8 mouse cellular contexts compared by ENCODE assay signal in genomic region chr16:55838510-55839474, GRCm38 (mm10). TPM values are rescaled to one million over a fixed set of nuclear protein-coding genes. Genes with fewer than 3 reads are reported as not detected.
A peak's percentile ranks its signal among the peaks of the same experiment; 100 is the strongest.
DNase-seq lines count a peak whose midpoint lies in the region; ATAC-seq and TF ChIP-seq lines count a peak whose summit lies in the region.

Gene Nfkbiz, minus strand, starts transcription at chr16:55838899.

- peak; percentile 49 for TF ChIP-seq EP300 in CH12.LX (IDR thresholded peaks at IDR 0.05; ENCODE audit: low read length)
- no peak for TF ChIP-seq EP300 in liver, postnatal 0 days (IDR thresholded peaks at IDR 0.05; ENCODE audit: low read depth)

- peak; percentile 78 for TF ChIP-seq POLR2A in CH12.LX (IDR thresholded peaks at IDR 0.05; ENCODE audit: low read depth, low read length)
- TF ChIP-seq POLR2A in testis, adult 2 months (IDR thresholded peaks at IDR 0.05; ENCODE audit: control insufficient read depth, low read depth, low read length), result no peak

- no peak for TF ChIP-seq CTCF in CH12.LX (conservative IDR thresholded peaks at IDR 0.05 in 1 of 2, IDR thresholded peaks at IDR 0.05 in 1 of 2; ENCODE audit: low read depth in 2 of 2, low read length in 2 of 2)
- no peak for TF ChIP-seq CTCF in liver, postnatal 0 days (IDR thresholded peaks at IDR 0.05; ENCODE audit: low read depth)
- no peak for TF ChIP-seq CTCF in testis, adult 2 months (IDR thresholded peaks at IDR 0.05; ENCODE audit: control insufficient read depth, insufficient read depth, insufficient replicate concordance, low read depth, low read length)

- peak within 1 kb of the TSS; percentile 79 for H3K27ac ChIP-seq in CH12.LX (ENCODE audit: insufficient read depth, low read depth)
- H3K27ac ChIP-seq in forebrain, embryonic 10.5 days, result peak within 1 kb of the TSS; percentile 97
- peak within 1 kb of the TSS; percentile 93 for H3K27ac ChIP-seq in heart, embryonic 15.5 days
- peak within 1 kb of the TSS; percentile 90 for H3K27ac ChIP-seq in liver, postnatal 0 days (ENCODE audit: low read depth)
- H3K27ac ChIP-seq in neural tube, embryonic 13.5 days (replicated peaks), result peak within 1 kb of the TSS; percentile 70
- peak within 1 kb of the TSS; percentile 89 for H3K27ac ChIP-seq in testis, adult 2 months (ENCODE audit: control insufficient read depth, insufficient read depth, low read depth, low read length)

- no peaks in the 10 kb centered on the region for H3K27me3 ChIP-seq in CH12.LX (replicated peaks)
- H3K27me3 ChIP-seq in forebrain, embryonic 10.5 days (ENCODE audit: poor library complexity, severe bottlenecking), result no peaks in the 10 kb centered on the region
- no peaks in the 10 kb centered on the region for H3K27me3 ChIP-seq in heart, embryonic 15.5 days
- no peaks in the 10 kb centered on the region for H3K27me3 ChIP-seq in liver, postnatal 0 days (ENCODE audit: insufficient read depth, low read length)
- no peaks in the 10 kb centered on the region for H3K27me3 ChIP-seq in neural tube, embryonic 13.5 days
- no peaks in the 10 kb centered on the region for H3K27me3 ChIP-seq in testis, adult 2 months (ENCODE audit: control insufficient read depth, insufficient read depth, low read length)

- H3K4me3 ChIP-seq in CH12.LX (replicated peaks in 1 of 3; ENCODE audit: low read depth in 2 of 3, low read length in 2 of 3, poor library complexity in 1 of 3), result peak within 1 kb of the TSS; percentile 61 to 72 (median 67)
- peak within 1 kb of the TSS; percentile 66 for H3K4me3 ChIP-seq in forebrain, embryonic 10.5 days
- peak within 1 kb of the TSS; percentile 71 for H3K4me3 ChIP-seq in heart, embryonic 15.5 days
- peak within 1 kb of the TSS; percentile 65 for H3K4me3 ChIP-seq in liver, postnatal 0 days (ENCODE audit: low read depth, low read length)
- peak within 1 kb of the TSS; percentile 67 for H3K4me3 ChIP-seq in neural tube, embryonic 13.5 days
- H3K4me3 ChIP-seq in testis, adult 2 months (ENCODE audit: control insufficient read depth, low read depth, low read length), result peak within 1 kb of the TSS; percentile 95

- H3K9me3 ChIP-seq in CH12.LX (replicated peaks; ENCODE audit: low read length), result no peaks in the 10 kb centered on the region
- no peaks in the 10 kb centered on the region for H3K9me3 ChIP-seq in forebrain, embryonic 10.5 days
- H3K9me3 ChIP-seq in heart, embryonic 15.5 days (replicated peaks), result no peaks in the 10 kb centered on the region
- H3K9me3 ChIP-seq in liver, postnatal 0 days (ENCODE audit: low read length), result no peaks in the 10 kb centered on the region
- no peaks in the 10 kb centered on the region for H3K9me3 ChIP-seq in neural tube, embryonic 13.5 days

- H3K4me1 ChIP-seq in CH12.LX (ENCODE audit: control insufficient read depth in 1 of 2, insufficient read depth in 2 of 2), result peaks cover 17 to 43% of the 10 kb centered on the region in 2 experiments
- peaks cover 22% of the 10 kb centered on the region for H3K4me1 ChIP-seq in forebrain, embryonic 10.5 days
- H3K4me1 ChIP-seq in heart, embryonic 15.5 days (replicated peaks), result peaks cover 4% of the 10 kb centered on the region
- H3K4me1 ChIP-seq in liver, postnatal 0 days (ENCODE audit: insufficient read depth), result no peaks in the 10 kb centered on the region
- H3K4me1 ChIP-seq in neural tube, embryonic 13.5 days (replicated peaks), result peaks cover 20% of the 10 kb centered on the region
- H3K4me1 ChIP-seq in testis, adult 2 months (ENCODE audit: control insufficient read depth, insufficient read depth, low read length), result peaks cover 8% of the 10 kb centered on the region

- peak; percentile 90 for ATAC-seq in heart, embryonic 15.5 days (replicated peaks; ENCODE audit: insufficient number of reproducible peaks, insufficient read depth, low FRiP score, low read depth)
- peak; percentile 95 for ATAC-seq in liver, postnatal 0 days
- peak; percentile 95 for ATAC-seq in neural tube, embryonic 13.5 days (ENCODE audit: low read depth)

- peak within 1 kb of the TSS; percentile 98 for H3K4me2 ChIP-seq in CH12.LX (ENCODE audit: insufficient read depth, low read depth, poor library complexity, severe bottlenecking)
- H3K4me2 ChIP-seq in heart, embryonic 15.5 days, result peak within 1 kb of the TSS; percentile 81
- H3K4me2 ChIP-seq in liver, postnatal 0 days (ENCODE audit: low read depth, low read length), result peak within 1 kb of the TSS; percentile 74
- H3K4me2 ChIP-seq in neural tube, embryonic 13.5 days, result peak within 1 kb of the TSS; percentile 72

- H3K9ac ChIP-seq in CH12.LX (ENCODE audit: insufficient read depth, low read depth), result peak within 1 kb of the TSS; percentile 39
- H3K9ac ChIP-seq in heart, embryonic 15.5 days, result peak within 1 kb of the TSS; percentile 80
- H3K9ac ChIP-seq in liver, postnatal 0 days (replicated peaks), result peak within 1 kb of the TSS; percentile 79
- peak within 1 kb of the TSS; percentile 83 for H3K9ac ChIP-seq in neural tube, embryonic 13.5 days

- peak; percentile 88 for DNase-seq in CH12.LX (ENCODE audit: extremely low read depth)
- DNase-seq in c-Kit-negative CD71-positive TER-119-positive erythroid progenitor cells, embryonic 14.5 days (ENCODE audit: low read depth, low spot score), result peak; percentile 48
- peak; percentile 89 for DNase-seq in forebrain, embryonic 10.5 days (ENCODE audit: extremely low spot score, low spot score)
- peak; percentile 92 for DNase-seq in kidney, postnatal 14 days
- peak; percentile 84 for DNase-seq in liver, postnatal 0 days

- H3K79me2 ChIP-seq in CH12.LX (replicated peaks; ENCODE audit: control insufficient read depth, extremely low read depth, insufficient read depth, poor library complexity, severe bottlenecking), result peaks cover 40% of the 10 kb centered on the region

- dilution Hi-C loops in CH12.LX (cut with MboI; ENCODE audit: extremely low pct_ligation_motif_present, extremely low pct_unique_long_range_greater_than_20kb, low sequenced_read_pairs), result no loop called here

- TF ChIP-seq RAD21 in CH12.LX (IDR thresholded peaks at IDR 0.05; ENCODE audit: low read depth, low read length), result no peak; the same call in none of the 2 replicates

- peaks cover 6 to 42% of the 10 kb centered on the region in 2 experiments for H3K36me3 ChIP-seq in CH12.LX (replicated peaks in 1 of 2; ENCODE audit: control insufficient read depth in 1 of 2, insufficient read depth in 1 of 2, low read length in 1 of 2)
- H3K36me3 ChIP-seq in forebrain, embryonic 10.5 days (replicated peaks), result peaks cover 19% of the 10 kb centered on the region
- no peaks in the 10 kb centered on the region for H3K36me3 ChIP-seq in heart, embryonic 15.5 days
- H3K36me3 ChIP-seq in liver, postnatal 0 days (replicated peaks; ENCODE audit: insufficient read depth, low read length), result no peaks in the 10 kb centered on the region; the same call in 1 of the 2 replicates
- H3K36me3 ChIP-seq in neural tube, embryonic 13.5 days, result peaks cover 3% of the 10 kb centered on the region
- no peaks in the 10 kb centered on the region for H3K36me3 ChIP-seq in testis, adult 2 months (ENCODE audit: control insufficient read depth, insufficient read depth, low read length)

- in situ Hi-C loops in CH12.LX (cut with MboI; ENCODE audit: low pct_ligation_motif_present, low pct_unique_long_range_greater_than_20kb, low sequenced_read_pairs), result no loop called here

- WGBS in forebrain, embryonic 10.5 days, result under 1% methylated on average over 40 of the region's 40 CpGs
- under 1% methylated on average over 40 of the region's 40 CpGs for WGBS in heart, embryonic 15.5 days
- WGBS in liver, postnatal 0 days (ENCODE audit: insufficient replicate concordance), result under 1% methylated on average over 40 of the region's 40 CpGs
- WGBS in neural tube, embryonic 13.5 days, result under 1% methylated on average over 40 of the region's 40 CpGs

TF ChIP-seq in CH12.LX, 34 proteins besides CTCF, POLR2A, EP300 and RAD21 (continues in another document):
- TF ChIP-seq ELF1 (IDR thresholded peaks at IDR 0.05; ENCODE audit: low read depth, low read length) (no peak), CHD2 (IDR thresholded peaks at IDR 0.05; ENCODE audit: low read length) (peak; percentile 81; the same call in 1 of the 2 replicates), UBTF (IDR thresholded peaks at IDR 0.05; ENCODE audit: low read depth, low read length) (peak; percentile 59; the same call in 1 of the 2 replicates), ZMIZ1 (IDR thresholded peaks at IDR 0.05; ENCODE audit: low read depth, low read length) (peak; percentile 81; the same call in 1 of the 2 replicates), BHLHE40 (IDR thresholded peaks at IDR 0.05; ENCODE audit: low read depth, low read length) (peak; percentile 60), GABPA (IDR thresholded peaks at IDR 0.05; ENCODE audit: insufficient replicate concordance, low read depth, low read length) (peak; percentile 24; the same call in 1 of the 2 replicates), MAX (IDR thresholded peaks at IDR 0.05; ENCODE audit: low read length) (peak; percentile 62), PAX5 (IDR thresholded peaks at IDR 0.05; ENCODE audit: low read length) (no peak), SMC3 (IDR thresholded peaks at IDR 0.05; ENCODE audit: low read depth, low read length) (no peak), TBP (conservative IDR thresholded peaks at IDR 0.05; ENCODE audit: low read depth, low read length) (peak; percentile 70; the same call in 1 of the 2 replicates), CHD1 (IDR thresholded peaks at IDR 0.05; ENCODE audit: low read depth, low read length) (peak; percentile 9; the same call in 1 of the 2 replicates), POLR2AphosphoS2 (IDR thresholded peaks at IDR 0.05; ENCODE audit: low read depth, low read length) (no peak), MEF2A (IDR thresholded peaks at IDR 0.05; ENCODE audit: borderline replicate concordance, low read depth, low read length) (peak; percentile 98), HCFC1 (IDR thresholded peaks at IDR 0.05; ENCODE audit: low read depth, low read length) (no peak; the same call in 1 of the 2 replicates), ZC3H11A (IDR thresholded peaks at IDR 0.05; ENCODE audit: low read depth, low read length) (no peak), ETS1 (conservative IDR thresholded peaks at IDR 0.05; ENCODE audit: low read depth, low read length) (peak; percentile 81), IRF4 (IDR thresholded peaks at IDR 0.05; ENCODE audit: low read depth, low read length) (peak; percentile 82), NELFE (IDR thresholded peaks at IDR 0.05; ENCODE audit: low read depth, low read length) (peak; percentile 82), ZKSCAN1 (IDR thresholded peaks at IDR 0.05; ENCODE audit: borderline replicate concordance, low read depth, low read length) (no peak)

RNA-seq across cellular contexts. Expression of gene Nfkbiz, which starts in this region (rescaled TPM):
- total RNA-seq in CH12.LX (2012; rRNA removed), result 13.9 and 17.1 TPM in 2 replicates
- total RNA-seq in CH12.LX (2014; rRNA removed), result 19.7 and 23.7 TPM in 2 replicates
- 11.4 and 13.7 TPM in 2 replicates for polyA plus RNA-seq in CH12.LX (2012; ENCODE audit: insufficient read length, low read depth)
- 1.4 and 1.8 TPM in 2 replicates for polyA plus RNA-seq in forebrain, embryonic 10.5 days (2016; fragmentation: Nextera tagmentation; extraction: Ambion mirVana)
- polyA plus RNA-seq in heart, embryonic 15.5 days (2015; fragmentation: Nextera tagmentation; extraction: Ambion mirVana), result 2.4 and 3.2 TPM in 2 replicates
- polyA plus RNA-seq in liver, postnatal 0 days (2015; fragmentation: Nextera tagmentation; extraction: Ambion mirVana), result 2.7 and 3.2 TPM in 2 replicates
- polyA plus RNA-seq in neural tube, embryonic 13.5 days (2015; fragmentation: Nextera tagmentation; extraction: Ambion mirVana), result 1.7 and 2.2 TPM in 2 replicates
- polyA plus RNA-seq in testis, adult 2 months (2012; rRNA removed), result 4.5 and 4.6 TPM in 2 replicates

Comparison
In these comparisons a context has a peak if more than half of its experiments do, and no peak if none do; other contexts are left out.
1. Peak in every context shown above with its lines: DNase-seq, ATAC-seq, H3K4me3 ChIP-seq and H3K27ac ChIP-seq.